Comparison of ENCODE assay signal across 21 mouse cellular contexts in the genomic region with DNA sequence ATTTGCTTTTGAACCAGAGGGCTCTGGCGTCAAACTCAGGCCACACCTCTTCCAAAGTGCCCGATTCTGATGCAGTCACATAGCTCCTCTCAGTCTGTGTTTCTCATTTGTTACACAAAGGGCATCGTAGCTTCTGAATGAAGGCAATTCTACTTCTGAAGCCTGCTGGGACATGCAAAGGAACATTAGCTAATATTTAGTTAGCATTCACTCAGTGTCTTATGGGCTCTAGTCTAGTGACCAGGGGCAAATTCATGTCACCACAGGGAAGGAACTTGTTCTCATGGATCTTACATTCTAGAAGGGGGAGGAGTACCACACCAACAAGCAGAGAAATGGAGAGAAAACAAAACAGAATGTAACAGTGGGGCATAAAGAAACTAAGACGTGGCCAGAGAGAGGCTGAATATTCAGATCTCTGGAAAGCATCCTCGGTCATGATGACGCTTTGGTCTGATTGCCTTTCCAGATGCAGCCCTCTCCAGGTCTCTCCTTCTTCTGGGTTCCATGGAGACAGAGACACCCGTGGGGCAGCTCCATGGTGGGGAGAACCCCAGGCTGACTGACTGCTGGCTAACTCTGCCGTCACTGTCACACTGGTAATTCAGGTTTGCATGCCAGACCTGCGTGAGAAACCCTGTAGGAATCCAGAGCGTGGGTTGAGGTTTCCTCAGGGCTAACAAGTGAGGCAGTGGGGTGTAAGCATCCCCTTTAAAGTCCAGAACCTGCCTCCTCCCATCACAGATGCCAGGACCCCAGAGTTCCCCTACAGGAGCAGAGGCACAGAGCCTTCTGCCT. TPM values are rescaled to one million over a fixed set of nuclear protein-coding genes. Genes with fewer than 3 reads are reported as not detected.
DNase-seq lines count a peak whose midpoint lies in the region; ATAC-seq and TF ChIP-seq lines count a peak whose summit lies in the region.
"Had no signal": no experiment of that assay in that cellular context is flagged by ENCODE, and none has a peak within 500 bp of the region (broad histone marks: within the 10 kb centered on the region; RNA-seq: fewer than 3 reads in every experiment).

No protein-coding gene starts in this region.

- no peak for DNase-seq in limb, embryonic 10.5 days (ENCODE audit: low spot score)
- DNase-seq in urinary bladder, postnatal 14 days (ENCODE audit: low spot score), result peak; percentile 69
- no peak for DNase-seq in urinary bladder, postnatal 25 days (ENCODE audit: low spot score)
- no peak for DNase-seq in left cerebral cortex, adult 2 months (ENCODE audit: extremely low spot score in 1 of 2, low spot score in 2 of 2)
- DNase-seq: adrenal gland, postnatal 25 days; cerebellum, adult 2 months; forebrain, postnatal 0 days; gastrocnemius, adult 2 months; gastrocnemius, postnatal 25 days; heart, postnatal 36 days had no signal

- H3K9ac ChIP-seq in limb, embryonic 15.5 days, result no peak overlapping the region
- no peak overlapping the region for H3K9ac ChIP-seq in stomach, embryonic 16.5 days (ENCODE audit: low read length)
- no peak overlapping the region for H3K9ac ChIP-seq in hindbrain, embryonic 13.5 days
- H3K9ac ChIP-seq: forebrain, embryonic 12.5 days; forebrain, postnatal 0 days; heart, embryonic 13.5 days had no signal

- H3K9me3 ChIP-seq in limb, embryonic 15.5 days, result no peaks in the 10 kb centered on the region
- H3K9me3 ChIP-seq in limb, embryonic 10.5 days (replicated peaks), result no peaks in the 10 kb centered on the region
- no peaks in the 10 kb centered on the region for H3K9me3 ChIP-seq in stomach, embryonic 16.5 days (replicated peaks; ENCODE audit: control insufficient read depth, low read length)
- no peaks in the 10 kb centered on the region for H3K9me3 ChIP-seq in hindbrain, embryonic 13.5 days
- H3K9me3 ChIP-seq: forebrain, embryonic 12.5 days; heart, embryonic 13.5 days had no signal

- H3K36me3 ChIP-seq in limb, embryonic 15.5 days, result no peaks in the 10 kb centered on the region
- no peaks in the 10 kb centered on the region for H3K36me3 ChIP-seq in limb, embryonic 10.5 days
- no peaks in the 10 kb centered on the region for H3K36me3 ChIP-seq in stomach, embryonic 16.5 days (ENCODE audit: control insufficient read depth, insufficient read depth, low read length)
- H3K36me3 ChIP-seq in hindbrain, embryonic 13.5 days, result no peaks in the 10 kb centered on the region
- H3K36me3 ChIP-seq: forebrain, embryonic 12.5 days; heart, embryonic 13.5 days had no signal

- ATAC-seq in limb, embryonic 15.5 days (ENCODE audit: insufficient number of reproducible peaks, low FRiP score, low TSS enrichment, low read depth), result no peak
- ATAC-seq in stomach, embryonic 16.5 days (ENCODE audit: insufficient read depth, low FRiP score), result peak; percentile 44; the same call in 1 of the 2 replicates
- ATAC-seq in hindbrain, embryonic 13.5 days (ENCODE audit: low FRiP score), result no peak
- ATAC-seq: activated CD4-positive, CD25-positive, alpha-beta regulatory T cell, adult 4 months; forebrain, postnatal 0 days; hindbrain, embryonic 16.5 days; Patski had no signal

- intact Hi-C loops in left cerebral cortex, adult 2 months (cut with DNase I), result no loop called here

- peak overlapping the region; percentile 22; the same call in 1 of the 2 replicates for H3K27ac ChIP-seq in limb, embryonic 15.5 days
- H3K27ac ChIP-seq in limb, embryonic 10.5 days, result no peak overlapping the region
- peak overlapping the region; percentile 77 for H3K27ac ChIP-seq in stomach, embryonic 16.5 days (ENCODE audit: low read length)
- no peak overlapping the region for H3K27ac ChIP-seq in hindbrain, embryonic 13.5 days
- H3K27ac ChIP-seq in left cerebral cortex, adult 2 months, result no peak overlapping the region
- H3K27ac ChIP-seq: forebrain, embryonic 12.5 days; gastrocnemius, adult 2 months had no signal

- H3K4me2 ChIP-seq in limb, embryonic 15.5 days, result no peak overlapping the region
- no peak overlapping the region for H3K4me2 ChIP-seq in stomach, embryonic 16.5 days (ENCODE audit: low read depth, low read length)
- no peak overlapping the region for H3K4me2 ChIP-seq in hindbrain, embryonic 13.5 days
- H3K4me2 ChIP-seq: forebrain, embryonic 12.5 days; heart, embryonic 13.5 days had no signal

- WGBS in limb, embryonic 15.5 days, result 53% methylated on average over 10 of the region's 10 CpGs
- WGBS in limb, embryonic 10.5 days, result 83% methylated on average over 10 of the region's 10 CpGs
- 71% methylated on average over 10 of the region's 10 CpGs for WGBS in stomach, embryonic 16.5 days
- 79% methylated on average over 10 of the region's 10 CpGs for WGBS in hindbrain, embryonic 13.5 days

- H3K4me3 ChIP-seq in limb, embryonic 15.5 days, result no peak overlapping the region
- no peak overlapping the region for H3K4me3 ChIP-seq in limb, embryonic 10.5 days
- no peak overlapping the region for H3K4me3 ChIP-seq in stomach, embryonic 16.5 days (replicated peaks; ENCODE audit: low read length)
- no peak overlapping the region for H3K4me3 ChIP-seq in hindbrain, embryonic 13.5 days
- H3K4me3 ChIP-seq in left cerebral cortex, adult 2 months, result no peak overlapping the region
- H3K4me3 ChIP-seq: forebrain, embryonic 12.5 days; gastrocnemius, adult 2 months; heart, embryonic 13.5 days had no signal

- H3K4me1 ChIP-seq in limb, embryonic 15.5 days, result no peaks in the 10 kb centered on the region
- no peaks in the 10 kb centered on the region for H3K4me1 ChIP-seq in limb, embryonic 10.5 days
- H3K4me1 ChIP-seq in stomach, embryonic 16.5 days (ENCODE audit: control insufficient read depth, insufficient read depth, low read length), result no peaks in the 10 kb centered on the region
- no peaks in the 10 kb centered on the region for H3K4me1 ChIP-seq in hindbrain, embryonic 13.5 days (replicated peaks)
- H3K4me1 ChIP-seq: forebrain, embryonic 12.5 days had no signal

- TF ChIP-seq CTCF in left cerebral cortex, adult 2 months (IDR thresholded peaks at IDR 0.05), result no peak

- H3K27me3 ChIP-seq in limb, embryonic 15.5 days, result no peaks in the 10 kb centered on the region
- H3K27me3 ChIP-seq in limb, embryonic 10.5 days (ENCODE audit: low read depth, poor library complexity, severe bottlenecking), result no peaks in the 10 kb centered on the region
- no peaks in the 10 kb centered on the region for H3K27me3 ChIP-seq in stomach, embryonic 16.5 days (ENCODE audit: control insufficient read depth, insufficient read depth, low read length)
- no peaks in the 10 kb centered on the region for H3K27me3 ChIP-seq in hindbrain, embryonic 13.5 days
- H3K27me3 ChIP-seq: forebrain, embryonic 12.5 days; heart, embryonic 13.5 days; Patski had no signal

RNA-seq across cellular contexts. Expression of gene Nipal4, which starts 11.1 kb away (rescaled TPM):
- polyA plus RNA-seq in limb, embryonic 15.5 days (2015; fragmentation: Nextera tagmentation; extraction: Ambion mirVana), result 15.2 and 15.9 TPM in 2 replicates
- 0.36 TPM in 2 replicates for polyA plus RNA-seq in limb, embryonic 10.5 days (2016; fragmentation: Nextera tagmentation; extraction: Ambion mirVana)
- 7.8 and 10.1 TPM in 2 replicates for polyA plus RNA-seq in stomach, embryonic 16.5 days (2015; fragmentation: Nextera tagmentation; extraction: Ambion mirVana)
- 0.31 and 0.62 TPM in 2 replicates for polyA plus RNA-seq in hindbrain, embryonic 13.5 days (2015; fragmentation: Nextera tagmentation; extraction: Ambion mirVana)
- 1 to 10 TPM; 1.2 to 1.4 TPM for total RNA-seq in left cerebral cortex, adult 2 months (2021)
- total RNA-seq: adrenal gland, adult 18-20 months; gastrocnemius, adult 2 months; gastrocnemius, postnatal 25 days; MEL had no signal
- polyA plus RNA-seq: Patski had no signal

RNA-seq across cellular contexts. Expression of gene Fndc9, which starts 57.9 kb away (rescaled TPM):
- polyA plus RNA-seq in limb, embryonic 15.5 days (2015; fragmentation: Nextera tagmentation; extraction: Ambion mirVana), result 2.3 and 3.4 TPM in 2 replicates
- 0.09 and 0.11 TPM in 2 replicates for polyA plus RNA-seq in limb, embryonic 10.5 days (2016; fragmentation: Nextera tagmentation; extraction: Ambion mirVana)
- polyA plus RNA-seq in stomach, embryonic 16.5 days (2015; fragmentation: Nextera tagmentation; extraction: Ambion mirVana), result 0.27 and 0.60 TPM in 2 replicates
- 1.7 TPM in 2 replicates for polyA plus RNA-seq in hindbrain, embryonic 13.5 days (2015; fragmentation: Nextera tagmentation; extraction: Ambion mirVana)
- 1 to 10 TPM; 4.9 to 5.2 TPM for total RNA-seq in left cerebral cortex, adult 2 months (2021)
- total RNA-seq: adrenal gland, adult 18-20 months; adrenal gland, postnatal 25 days; gastrocnemius, adult 2 months; gastrocnemius, postnatal 25 days; heart, postnatal 36 days had no signal
- polyA plus RNA-seq: heart, postnatal 0 days had no signal

Comparison
In these comparisons a context has a peak if more than half of its experiments do, and no peak if none do; other contexts are left out.
1. H3K27ac ChIP-seq: peak in limb, embryonic 15.5 days (single experiment) and stomach, embryonic 16.5 days (single experiment); none in limb, embryonic 10.5 days (single experiment), hindbrain, embryonic 13.5 days (single experiment) and left cerebral cortex, adult 2 months (single experiment).